Mouse (Mus musculus): ENCODE results near the gene Tekt4. TPM values are rescaled to one million over a fixed set of nuclear protein-coding genes. Genes with fewer than 3 reads are reported as not detected.

The Tekt4 gene
- polyA plus RNA-seq, 1 experiment from 2014 or later: 0.22 TPM

DNA sequence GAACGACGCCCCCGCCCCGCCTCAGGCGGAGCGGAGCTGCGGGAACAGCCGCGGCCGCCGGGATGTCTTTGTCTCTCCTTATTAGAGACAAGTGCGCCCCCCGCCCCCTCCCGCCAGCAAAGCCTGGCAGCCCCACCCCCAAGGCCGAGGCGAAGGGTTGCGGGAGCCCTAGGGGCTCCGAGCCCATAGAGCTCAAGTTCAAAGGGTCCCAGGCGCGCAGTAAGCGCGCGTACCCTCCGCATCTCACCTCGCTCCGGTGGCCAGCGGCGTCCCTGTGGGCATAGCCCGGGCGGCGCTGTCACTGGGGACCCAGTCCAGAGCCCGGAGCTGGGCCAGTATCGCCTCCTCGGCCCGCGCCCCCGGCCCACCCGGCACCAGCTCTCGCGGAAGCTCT, 21.2 kb upstream of the Tekt4 start:
- H3K27me3 ChIP-seq: peaks cover 74% of the 10 kb centered on the region
- peak overlapping the region; percentile 78 for H3K9ac ChIP-seq (replicated peaks)
- H3K4me2 ChIP-seq (replicated peaks): peak overlapping the region; percentile 96
- H3K4me3 ChIP-seq: peak overlapping the region; percentile 77
- under 1% methylated on average over 37 of the region's 40 CpGs for WGBS
- peak overlapping the region; percentile 83 for H3K27ac ChIP-seq (replicated peaks)
- H3K9me3 ChIP-seq: no peaks in the 10 kb centered on the region
- peaks cover 45% of the 10 kb centered on the region for H3K4me1 ChIP-seq
- no peaks in the 10 kb centered on the region for H3K36me3 ChIP-seq
- ATAC-seq (ENCODE audit: low FRiP score, low read depth): peak; percentile 62

DNA sequence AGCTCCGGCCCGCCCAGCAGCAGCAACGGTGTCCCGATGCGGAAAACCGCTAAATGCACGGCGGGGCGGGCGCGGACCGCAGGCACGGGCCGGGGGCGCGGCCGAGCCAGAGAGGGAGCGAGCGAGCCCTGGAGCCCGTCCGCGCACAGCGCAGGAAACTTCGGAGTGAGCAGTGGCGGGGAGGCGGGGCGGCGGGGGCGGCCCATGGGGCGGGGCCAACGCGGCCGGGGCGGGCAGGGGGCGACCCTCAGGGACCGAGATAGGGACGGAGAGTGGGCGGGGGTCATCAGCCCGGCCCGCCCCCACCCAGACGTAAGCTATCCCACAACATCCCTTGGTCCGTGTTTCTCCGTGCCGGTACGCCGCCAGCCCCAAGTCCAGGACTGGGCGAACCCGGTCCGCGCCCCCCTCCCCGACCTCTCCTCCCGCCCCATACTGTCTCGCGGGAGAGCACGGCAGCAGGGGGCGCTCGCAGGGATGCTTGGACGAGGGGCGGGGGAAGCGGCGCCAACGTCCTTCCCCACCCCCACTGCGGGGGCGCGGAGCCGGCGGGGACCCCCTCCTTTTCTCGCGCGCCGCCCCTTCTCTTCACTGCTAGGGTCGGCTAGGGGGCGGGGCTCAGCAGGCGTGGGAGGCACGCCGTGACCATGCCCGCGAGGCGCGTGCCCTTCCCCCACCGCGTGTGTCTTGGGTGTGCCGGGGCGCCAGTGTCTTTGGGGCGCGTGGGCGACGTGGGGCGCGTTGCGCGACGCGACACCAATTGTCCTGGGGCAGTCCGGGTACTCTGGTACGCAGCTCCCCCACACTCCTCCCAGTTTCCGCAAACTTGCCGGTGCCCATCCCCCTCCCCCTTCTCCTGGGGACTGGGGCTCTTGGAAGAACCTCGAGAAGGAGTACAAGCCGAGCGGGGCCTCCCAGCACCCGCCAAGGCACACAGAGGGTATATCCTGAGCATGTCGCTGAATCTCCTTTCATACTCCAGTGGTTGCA, 20.5 kb upstream of the Tekt4 start, which contains the start of gene Cacna1h:
Cacna1h (minus strand) TSS at position 167 of the 990 bp plus-strand sequence.
- peaks cover 45% of the 10 kb centered on the region for H3K4me1 ChIP-seq
- peak; percentile 85 for ATAC-seq (ENCODE audit: low FRiP score, low read depth)
- peaks cover 74% of the 10 kb centered on the region for H3K27me3 ChIP-seq
- H3K9ac ChIP-seq (replicated peaks): peak within 1 kb of the TSS; percentile 78
- peak within 1 kb of the TSS; percentile 77 for H3K4me3 ChIP-seq
- no peaks in the 10 kb centered on the region for H3K36me3 ChIP-seq
- peak within 1 kb of the TSS; percentile 83 for H3K27ac ChIP-seq (replicated peaks)
- under 1% methylated on average over 71 of the region's 103 CpGs for WGBS
- H3K4me2 ChIP-seq (replicated peaks): peak within 1 kb of the TSS; percentile 96
- no peaks in the 10 kb centered on the region for H3K9me3 ChIP-seq

DNA sequence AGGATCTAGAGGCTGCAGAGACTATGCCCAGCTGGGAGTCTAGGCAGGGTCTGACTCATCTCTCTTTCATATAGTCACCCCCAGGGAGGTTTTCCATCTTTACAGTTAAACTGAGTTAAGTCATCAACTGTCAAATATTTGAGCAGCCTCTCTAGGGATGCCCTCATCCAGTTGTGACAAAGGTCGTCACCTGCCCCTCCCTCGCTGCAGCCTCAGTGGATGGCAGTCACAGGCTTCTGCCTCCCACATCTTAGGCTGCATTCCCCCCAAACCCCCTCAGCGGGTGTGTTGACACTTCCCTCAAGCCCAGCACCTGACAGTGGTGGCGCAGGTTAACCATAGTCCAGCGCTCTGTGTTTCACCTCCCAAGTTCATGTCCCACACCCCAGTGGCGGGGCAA, 13.0 kb upstream of the Tekt4 start:
- 84% methylated on average over 6 of the region's 6 CpGs for WGBS
- Histone ChIP-seq H3K9ac (replicated peaks) (no peak overlapping the region), H3K27ac (replicated peaks) (no peak overlapping the region), H3K4me1 (no peaks in the 10 kb centered on the region), H3K36me3 (no peaks in the 10 kb centered on the region), H3K4me2 (replicated peaks) (no peak overlapping the region), H3K4me3 (no peak overlapping the region), H3K9me3 (no peaks in the 10 kb centered on the region), H3K27me3 (peaks cover 5% of the 10 kb centered on the region; the same call in 1 of the 2 replicates)
- no peak for ATAC-seq (ENCODE audit: low FRiP score, low read depth)

DNA sequence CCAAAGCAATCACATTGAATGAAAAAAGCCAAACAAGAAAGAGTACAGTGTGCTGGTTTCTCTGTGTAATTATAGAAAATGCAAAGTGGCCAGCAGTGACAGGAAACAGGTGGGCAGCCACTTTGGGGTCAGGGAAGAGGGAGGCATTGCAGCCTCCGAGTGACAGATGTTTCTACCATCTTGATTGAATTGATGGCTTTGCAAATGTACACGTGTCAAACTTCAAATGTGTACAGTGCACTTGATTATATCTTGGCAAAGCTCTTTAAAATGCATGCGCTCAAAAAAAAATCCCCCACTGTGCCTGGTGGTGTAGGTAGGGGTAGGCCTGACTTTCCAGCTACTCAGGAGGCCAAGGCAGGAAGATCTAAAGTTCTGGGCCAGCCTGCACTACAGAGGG, 11.5 kb upstream of the Tekt4 start:
- no peak overlapping the region for H3K4me3 ChIP-seq
- H3K4me1 ChIP-seq: no peaks in the 10 kb centered on the region
- no peaks in the 10 kb centered on the region for H3K36me3 ChIP-seq
- H3K27me3 ChIP-seq: peaks cover 5% of the 10 kb centered on the region; the same call in 1 of the 2 replicates
- H3K9ac ChIP-seq (replicated peaks): no peak overlapping the region
- H3K27ac ChIP-seq (replicated peaks): no peak overlapping the region
- WGBS: 79% methylated on average over 3 of the region's 3 CpGs
- no peak overlapping the region for H3K4me2 ChIP-seq (replicated peaks)
- no peaks in the 10 kb centered on the region for H3K9me3 ChIP-seq
- no peak for ATAC-seq (ENCODE audit: low FRiP score, low read depth)

DNA sequence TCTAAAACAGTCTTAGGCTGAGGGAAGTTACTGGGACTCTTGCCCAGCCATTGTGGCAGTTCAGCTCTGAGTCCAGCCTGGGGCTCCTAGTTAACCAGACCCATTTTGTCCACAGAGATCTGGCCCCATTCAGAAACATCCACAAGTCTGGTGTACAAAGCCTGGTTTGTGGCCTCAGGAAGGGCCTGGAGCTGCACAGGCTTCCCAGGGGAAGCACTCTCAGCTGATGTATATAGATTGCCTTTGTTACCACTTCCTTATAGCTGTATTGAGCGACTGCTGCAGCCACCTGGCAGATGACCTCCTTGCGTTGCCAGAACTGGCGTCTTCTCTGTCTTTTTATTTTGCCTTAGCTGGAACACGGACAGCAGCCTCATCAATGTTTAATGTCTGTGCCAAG, 9.3 kb upstream of the Tekt4 start:
- Histone ChIP-seq H3K27me3 (peaks cover 5% of the 10 kb centered on the region; the same call in 1 of the 2 replicates), H3K9me3 (no peaks in the 10 kb centered on the region), H3K4me2 (replicated peaks) (no peak overlapping the region), H3K4me1 (no peaks in the 10 kb centered on the region; the same call in 1 of the 2 replicates), H3K9ac (replicated peaks) (no peak overlapping the region), H3K36me3 (no peaks in the 10 kb centered on the region), H3K4me3 (no peak overlapping the region), H3K27ac (replicated peaks) (no peak overlapping the region; the same call in 1 of the 2 replicates)
- WGBS: 65% methylated on average over 4 of the region's 4 CpGs
- ATAC-seq (ENCODE audit: low FRiP score, low read depth): no peak

DNA sequence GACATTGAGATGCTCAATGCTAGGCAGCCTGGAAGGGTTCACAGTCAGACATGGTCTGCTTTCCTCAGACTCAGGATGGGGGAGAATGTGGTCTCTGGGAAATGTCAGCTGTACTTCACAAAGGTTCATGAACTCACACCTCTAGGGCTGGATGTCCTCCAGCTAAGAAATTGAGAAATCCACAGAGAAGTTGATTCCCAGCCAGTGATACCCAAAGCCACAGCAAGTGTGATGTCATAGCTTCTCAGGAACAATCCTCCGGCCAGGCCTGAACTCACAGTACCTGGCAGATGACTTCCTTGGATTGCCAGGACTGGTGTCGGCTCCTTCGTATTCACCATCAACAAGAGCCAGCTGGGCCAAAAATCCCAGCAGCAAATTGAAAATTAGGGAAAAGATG, 8.6 kb upstream of the Tekt4 start:
- H3K4me3 ChIP-seq: no peak overlapping the region
- no peak overlapping the region for H3K27ac ChIP-seq (replicated peaks)
- H3K27me3 ChIP-seq: peaks cover 5% of the 10 kb centered on the region; the same call in 1 of the 2 replicates
- no peaks in the 10 kb centered on the region; the same call in 1 of the 2 replicates for H3K4me1 ChIP-seq
- H3K9me3 ChIP-seq: no peaks in the 10 kb centered on the region
- no peak overlapping the region for H3K4me2 ChIP-seq (replicated peaks)
- no peak overlapping the region for H3K9ac ChIP-seq (replicated peaks)
- H3K36me3 ChIP-seq: no peaks in the 10 kb centered on the region
- ATAC-seq (ENCODE audit: low FRiP score, low read depth): no peak
- 96% methylated on average over 3 of the region's 3 CpGs for WGBS

DNA sequence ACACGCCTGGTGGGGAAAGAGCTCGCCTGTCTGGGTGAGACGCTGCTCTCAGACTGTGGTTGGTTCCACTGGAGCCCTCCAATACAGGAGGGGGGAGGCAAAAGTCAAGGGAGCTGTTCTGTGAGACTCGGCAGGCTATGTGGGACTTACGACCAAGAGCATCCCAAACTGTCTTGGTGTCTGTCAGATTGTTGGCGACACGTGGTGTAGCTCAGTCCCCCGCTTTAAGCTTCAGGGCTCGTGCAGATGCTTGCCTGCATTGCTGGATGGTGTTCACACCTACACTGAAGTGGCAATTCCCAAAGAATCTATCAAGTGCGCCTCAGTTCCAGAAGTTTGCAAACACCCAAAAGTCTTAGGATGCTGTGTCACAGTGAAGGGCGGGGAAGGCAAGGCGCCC, 6.5 kb upstream of the Tekt4 start:
- Histone ChIP-seq H3K27me3 (peaks cover 5% of the 10 kb centered on the region; the same call in 1 of the 2 replicates), H3K4me3 (no peak overlapping the region), H3K9ac (replicated peaks) (no peak overlapping the region), H3K9me3 (no peaks in the 10 kb centered on the region), H3K4me2 (replicated peaks) (no peak overlapping the region), H3K27ac (replicated peaks) (no peak overlapping the region), H3K36me3 (no peaks in the 10 kb centered on the region), H3K4me1 (no peaks in the 10 kb centered on the region; the same call in 1 of the 2 replicates)
- ATAC-seq (ENCODE audit: low FRiP score, low read depth): no peak
- 86% methylated on average over 12 of the region's 12 CpGs for WGBS

DNA sequence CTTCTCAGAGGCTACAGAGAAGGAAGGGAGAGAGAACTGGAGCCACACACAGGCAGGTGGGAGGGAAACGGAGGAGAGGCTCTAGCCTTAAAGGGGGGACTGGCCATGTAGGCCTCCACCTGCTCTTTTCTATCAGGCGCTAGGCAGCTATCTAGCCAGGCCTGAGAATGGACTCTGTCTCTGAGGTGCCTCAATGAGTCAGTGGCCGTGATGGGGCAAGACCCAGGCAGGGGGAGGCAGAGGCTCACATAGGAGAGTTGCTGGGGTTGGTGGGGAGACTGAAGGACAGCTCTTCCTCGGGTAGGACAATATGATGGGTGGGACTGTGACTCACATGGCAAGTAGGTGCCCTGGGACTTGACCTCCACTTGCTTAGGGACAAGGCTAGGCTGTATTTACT, 4.1 kb upstream of the Tekt4 start:
- H3K9ac ChIP-seq (replicated peaks): no peak overlapping the region
- H3K4me3 ChIP-seq: no peak overlapping the region
- H3K27ac ChIP-seq (replicated peaks): no peak overlapping the region
- H3K36me3 ChIP-seq: no peaks in the 10 kb centered on the region
- no peak overlapping the region for H3K4me2 ChIP-seq (replicated peaks)
- no peaks in the 10 kb centered on the region; the same call in 1 of the 2 replicates for H3K4me1 ChIP-seq
- no peaks in the 10 kb centered on the region for H3K9me3 ChIP-seq
- peaks cover 12% of the 10 kb centered on the region; the same call in 1 of the 2 replicates for H3K27me3 ChIP-seq
- ATAC-seq (ENCODE audit: low FRiP score, low read depth): no peak
- WGBS: 75% methylated on average over 4 of the region's 4 CpGs

DNA sequence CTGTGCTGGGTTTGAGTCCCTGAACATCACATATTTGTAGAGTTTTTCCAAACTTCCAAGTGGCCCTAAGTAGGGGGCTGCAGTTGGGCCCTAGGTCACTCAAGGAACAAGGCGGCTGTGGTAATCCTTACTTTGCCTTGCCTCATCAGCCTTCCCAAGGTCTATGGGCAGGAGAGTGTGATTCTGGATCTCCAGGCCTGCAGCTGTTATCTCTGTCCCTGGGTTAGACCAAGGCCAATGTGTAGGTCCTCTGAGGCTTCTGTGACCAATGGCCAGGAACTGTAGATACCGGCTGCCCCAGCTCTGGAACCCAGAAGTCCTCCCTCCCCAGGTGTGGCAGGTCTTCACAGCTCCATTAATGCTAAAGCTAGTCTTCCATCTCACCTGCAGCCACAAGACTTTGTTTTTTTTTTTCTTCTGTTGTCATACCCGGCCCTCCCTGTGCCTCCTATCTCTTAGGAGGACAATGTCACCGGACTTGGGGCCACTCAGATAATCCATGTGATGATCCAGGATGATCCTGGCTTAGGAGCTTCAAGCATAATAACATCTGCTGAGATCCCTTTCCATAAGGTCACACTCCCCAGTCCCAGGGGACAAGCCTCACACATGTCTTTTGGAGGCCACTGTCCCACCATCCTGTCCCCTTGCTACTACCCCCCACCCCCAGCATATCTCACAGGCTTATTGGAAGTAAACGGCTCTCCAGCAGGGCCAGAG, 2.0 kb upstream of the Tekt4 start:
- H3K27me3 ChIP-seq: peaks cover 10% of the 10 kb centered on the region; the same call in 1 of the 2 replicates
- no peaks in the 10 kb centered on the region; the same call in 1 of the 2 replicates for H3K4me1 ChIP-seq
- H3K36me3 ChIP-seq: no peaks in the 10 kb centered on the region
- H3K27ac ChIP-seq (replicated peaks): no peak overlapping the region
- H3K4me2 ChIP-seq (replicated peaks): no peak overlapping the region
- H3K4me3 ChIP-seq: no peak overlapping the region
- H3K9me3 ChIP-seq: no peaks in the 10 kb centered on the region
- 72% methylated on average over 5 of the region's 5 CpGs for WGBS
- ATAC-seq (ENCODE audit: low FRiP score, low read depth): no peak
- H3K9ac ChIP-seq (replicated peaks): no peak overlapping the region

DNA sequence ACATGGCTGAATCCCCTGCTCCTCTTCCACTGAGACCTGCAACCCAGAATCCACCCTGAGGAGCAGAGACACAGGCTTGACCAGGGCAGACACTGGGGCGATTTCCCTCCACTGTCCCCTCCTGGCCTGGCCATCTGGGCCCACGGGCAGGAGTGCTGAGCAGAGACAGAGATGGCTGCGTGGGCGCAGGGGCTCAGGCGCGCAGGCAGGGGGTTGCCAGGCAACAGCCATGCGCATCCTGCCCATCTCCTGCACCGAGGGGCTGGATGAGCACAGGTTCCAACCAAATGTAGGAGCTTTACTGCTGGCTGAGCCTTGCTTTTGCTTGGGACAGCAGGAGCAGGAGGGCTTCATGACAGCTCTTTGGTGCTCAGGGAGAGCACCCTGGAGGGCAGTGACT, 2.1 kb downstream of the Tekt4 start:
- Histone ChIP-seq H3K27ac (replicated peaks) (no peak overlapping the region), H3K4me3 (no peak overlapping the region), H3K4me2 (replicated peaks) (no peak overlapping the region), H3K9ac (replicated peaks) (peak overlapping the region; percentile 4; the same call in 1 of the 2 replicates), H3K9me3 (0 out of 2 replicates have a peak, but pooled peaks cover 2% of the 10 kb centered on the region), H3K27me3 (peaks cover 10% of the 10 kb centered on the region; the same call in 1 of the 2 replicates), H3K36me3 (no peaks in the 10 kb centered on the region), H3K4me1 (no peaks in the 10 kb centered on the region; the same call in 1 of the 2 replicates)
- ATAC-seq (ENCODE audit: low FRiP score, low read depth): no peak
- 56% methylated on average over 8 of the region's 8 CpGs for WGBS

DNA sequence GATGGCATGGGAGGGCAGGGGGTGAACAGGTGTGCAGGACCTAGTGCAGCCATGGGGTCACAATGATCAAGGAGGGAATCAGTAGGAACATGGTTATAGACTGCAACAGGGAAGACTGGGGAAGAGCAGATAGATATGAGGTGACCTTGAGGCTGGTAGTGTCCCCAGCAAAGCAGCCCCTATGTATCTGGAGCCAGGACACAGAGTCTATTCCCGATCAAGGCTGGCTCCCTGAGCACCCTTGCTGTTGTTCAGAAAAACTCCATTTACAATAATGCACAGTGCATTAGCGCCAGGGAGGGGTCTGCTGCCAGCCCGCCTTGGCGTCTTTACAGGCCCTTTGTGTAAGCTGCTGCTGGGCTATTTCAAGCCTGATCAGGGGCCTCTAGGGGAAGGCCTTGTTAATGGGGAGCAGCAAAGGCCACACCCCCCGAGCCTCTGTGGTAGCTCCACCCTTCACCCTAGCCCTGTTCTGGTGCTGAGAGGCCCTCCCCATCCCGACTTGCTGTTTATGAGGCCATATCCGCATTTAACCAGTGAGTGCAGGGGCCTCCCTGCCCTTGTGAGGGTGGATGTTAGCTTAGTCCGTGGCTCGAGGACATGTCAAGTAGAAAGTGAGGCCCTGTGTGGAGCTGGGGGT, 7.9 kb downstream of the Tekt4 start:
- H3K27me3 ChIP-seq: no peaks in the 10 kb centered on the region; the same call in 1 of the 2 replicates
- H3K36me3 ChIP-seq: no peaks in the 10 kb centered on the region
- no peak overlapping the region for H3K4me3 ChIP-seq
- peak; percentile 60 for ATAC-seq (ENCODE audit: low FRiP score, low read depth)
- 30% methylated on average over 9 of the region's 9 CpGs for WGBS
- H3K4me1 ChIP-seq: peaks cover 13% of the 10 kb centered on the region
- H3K4me2 ChIP-seq (replicated peaks): no peak overlapping the region
- H3K9ac ChIP-seq (replicated peaks): no peak overlapping the region
- 0 out of 2 replicates have a peak, but pooled peaks cover 2% of the 10 kb centered on the region for H3K9me3 ChIP-seq
- H3K27ac ChIP-seq (replicated peaks): no peak overlapping the region

Measured in midbrain, embryonic 12.5 days (tissue).